Mouse (Mus musculus) v-Abl transformed pro-B cells (cell line): ENCODE measurements around the gene Knl1.

Source experiments
- in situ Hi-C, 2 experiments: fragments of 400-800 bp; cut with MboI; formaldehyde crosslinking; loops; one replicate each; pipeline ENCODE4 v1.15.1; 2025; ENCODE audit not compliant: unreplicated experiment in 2 of 2

The Knl1 gene

DNA sequence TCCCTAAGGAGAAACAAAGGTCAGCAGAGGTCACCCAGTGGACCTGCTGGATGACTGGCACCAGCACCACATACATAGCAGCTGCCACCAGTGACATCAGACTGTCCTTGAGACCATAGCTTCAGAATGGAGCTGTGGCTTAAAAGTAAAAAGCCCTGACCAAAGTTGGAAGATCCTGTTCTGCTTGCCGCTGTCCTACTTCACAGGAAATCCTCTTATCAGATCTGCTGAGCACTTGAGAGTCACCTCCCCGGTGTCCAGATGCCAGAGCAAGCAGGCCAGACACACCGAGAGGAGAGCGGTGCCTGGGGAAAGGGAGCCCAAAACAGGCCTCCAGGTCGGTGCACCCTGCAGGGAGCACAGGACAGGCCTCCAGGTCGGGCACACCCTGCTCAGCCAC, 105.3 kb downstream of the Knl1 start:
- in situ Hi-C loops, result loop anchor here (5.0 kb wide), 1 partner anchor 35 kb away; no protein-coding TSS in a partner anchor

- in situ Hi-C loops, result loop anchor here (5.0 kb wide), 1 partner anchor 33 kb away; no protein-coding TSS in a partner anchor
Observed at GRCm38 (mm10) chr2:119154683-119155082, 107.8 kb downstream of the Knl1 start.
